Mouse (Mus musculus): ENCODE measurements around the gene Cipc. TPM values are rescaled to one million over a fixed set of nuclear protein-coding genes. Genes with fewer than 3 reads are reported as not detected.

Cipc gene
- polyA plus RNA-seq (2017; shearing (Covaris generic)) = 19.3 TPM

DNA sequence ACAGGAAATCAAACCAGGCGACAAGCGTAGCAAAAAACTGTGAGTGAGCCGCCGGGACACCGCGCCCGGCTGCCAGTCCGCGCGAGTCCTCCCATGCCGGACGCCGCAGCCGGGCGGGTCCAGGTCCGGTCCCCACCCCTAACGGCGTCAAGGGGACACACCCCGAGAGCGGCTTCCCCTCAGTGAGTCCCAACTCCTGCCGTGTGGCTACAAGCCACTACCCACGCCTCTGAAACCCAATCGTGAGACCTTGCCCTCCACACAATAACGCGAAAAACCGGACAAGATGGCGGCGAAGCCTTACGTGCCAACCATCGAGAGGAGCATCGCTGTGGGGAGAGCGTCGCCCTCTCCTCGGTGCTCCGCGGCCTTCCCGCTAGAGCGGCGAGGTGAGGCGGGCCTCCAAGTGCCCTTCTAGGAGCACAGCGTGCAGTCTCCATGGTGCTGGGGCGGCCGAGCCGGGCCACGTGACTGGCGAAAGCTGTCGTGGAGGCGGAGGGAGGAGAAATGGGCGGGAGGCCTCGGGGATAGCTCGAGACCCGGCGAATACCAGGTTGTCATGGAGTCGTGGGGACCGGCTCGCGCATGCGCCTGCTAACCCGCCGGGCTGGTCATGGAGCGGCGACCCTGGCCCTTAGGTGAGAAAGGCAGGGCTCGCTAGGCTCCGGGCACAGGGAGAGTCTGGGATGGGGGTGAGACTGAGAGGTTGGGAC, at the start of gene Cipc:
Cipc (plus strand) TSS at position 182 of the 713 bp plus-strand sequence.

GRCm38 (mm10) chr12:86989890-86990754, 43.3 kb downstream of the Cipc start, which contains the start of gene Zdhhc22:
TSS of gene Zdhhc22 (minus strand) at chr12:86990430.

Other genes starting within 250 kb of the Cipc start
- gene Angel1, start 220.6 kb upstream of the Cipc start, polyA plus RNA-seq (2017; shearing (Covaris generic)) = 23.2 TPM
- gene Lrrc74a, start 212.7 kb upstream of the Cipc start, polyA plus RNA-seq (2017; shearing (Covaris generic)) = not detected
- 119 TPM for gene Irf2bpl, start 62.2 kb upstream of the Cipc start, polyA plus RNA-seq (2017; shearing (Covaris generic))
- gene Zdhhc22, start 43.4 kb downstream of the Cipc start, polyA plus RNA-seq (2017; shearing (Covaris generic)) = not detected
- not detected for gene Tmem63c, start 74.3 kb downstream of the Cipc start, polyA plus RNA-seq (2017; shearing (Covaris generic))
- gene Ngb, start 155.5 kb downstream of the Cipc start, polyA plus RNA-seq (2017; shearing (Covaris generic)) = not detected
- 9.1 TPM for gene Gstz1, start 200.1 kb downstream of the Cipc start, polyA plus RNA-seq (2017; shearing (Covaris generic))
- 5.0 TPM for gene Pomt2, start 200.9 kb downstream of the Cipc start, polyA plus RNA-seq (2017; shearing (Covaris generic))

Data from naive thymus-derived CD4-positive, alpha-beta T cell, adult 5 months (primary cell).